Mouse (Mus musculus) ovary, postnatal 14 days (tissue): ENCODE measurements around the gene Gm10309.
"Not testable (repeated sequence)": the region's sequence is repeated elsewhere in the genome, so short reads cannot be mapped to it uniquely, and the experiment has no call there.

Experiments used
- DNase-seq: peaks from one replicate; pipeline ENCODE4 v3.0.0; 2022; ENCODE audit warnings: low spot score

The Gm10309 gene

GRCm38 (mm10) chr17:86509871-86510270 is 4.8 kb upstream of the Gm10309 start:
- no peak for DNase-seq

DNA sequence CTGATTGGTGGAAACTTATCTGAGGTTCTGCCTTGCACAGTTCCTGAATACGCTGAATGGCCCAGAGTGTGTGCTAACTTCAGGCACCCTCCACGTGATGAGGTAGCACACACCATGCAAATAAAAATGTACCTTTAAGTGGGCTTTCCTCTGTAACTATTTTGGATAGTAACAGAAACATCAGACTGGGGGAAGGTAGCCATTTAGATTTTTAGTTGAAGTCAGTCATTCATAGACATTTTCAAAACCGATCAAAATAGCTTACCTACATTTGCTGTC is 3.1 kb upstream of the Gm10309 start:
- DNase-seq, result no peak

- no peak for DNase-seq
Measured at GRCm38 (mm10) chr17:86507342-86508211, 2.5 kb upstream of the Gm10309 start.

DNA sequence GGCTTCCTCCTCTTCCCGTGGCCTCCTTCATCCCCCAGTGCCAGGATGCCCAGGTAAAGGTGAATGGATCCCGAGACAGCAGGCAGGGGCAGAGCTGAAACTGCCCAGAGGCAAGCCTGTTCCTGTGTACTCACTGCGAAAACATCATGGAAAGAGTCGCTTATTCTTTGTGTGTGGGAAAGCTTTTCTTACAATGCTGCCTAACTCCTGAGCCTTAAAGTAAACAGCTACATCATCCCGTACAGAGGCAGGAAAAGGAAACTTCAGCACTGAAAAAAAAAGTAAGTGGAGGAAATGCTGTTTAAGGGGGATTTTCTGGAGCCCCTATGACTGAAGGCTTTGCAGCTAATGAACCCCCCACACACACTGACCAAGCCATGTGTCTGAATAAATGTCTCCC is 1.8 kb upstream of the Gm10309 start:
- DNase-seq, result no peak

- no peak for DNase-seq
Measured at GRCm38 (mm10) chr17:86503208-86503897, 1.7 kb downstream of the Gm10309 start.

- no peak for DNase-seq
Measured at GRCm38 (mm10) chr17:86501393-86501792, 3.6 kb downstream of the Gm10309 start.

DNA sequence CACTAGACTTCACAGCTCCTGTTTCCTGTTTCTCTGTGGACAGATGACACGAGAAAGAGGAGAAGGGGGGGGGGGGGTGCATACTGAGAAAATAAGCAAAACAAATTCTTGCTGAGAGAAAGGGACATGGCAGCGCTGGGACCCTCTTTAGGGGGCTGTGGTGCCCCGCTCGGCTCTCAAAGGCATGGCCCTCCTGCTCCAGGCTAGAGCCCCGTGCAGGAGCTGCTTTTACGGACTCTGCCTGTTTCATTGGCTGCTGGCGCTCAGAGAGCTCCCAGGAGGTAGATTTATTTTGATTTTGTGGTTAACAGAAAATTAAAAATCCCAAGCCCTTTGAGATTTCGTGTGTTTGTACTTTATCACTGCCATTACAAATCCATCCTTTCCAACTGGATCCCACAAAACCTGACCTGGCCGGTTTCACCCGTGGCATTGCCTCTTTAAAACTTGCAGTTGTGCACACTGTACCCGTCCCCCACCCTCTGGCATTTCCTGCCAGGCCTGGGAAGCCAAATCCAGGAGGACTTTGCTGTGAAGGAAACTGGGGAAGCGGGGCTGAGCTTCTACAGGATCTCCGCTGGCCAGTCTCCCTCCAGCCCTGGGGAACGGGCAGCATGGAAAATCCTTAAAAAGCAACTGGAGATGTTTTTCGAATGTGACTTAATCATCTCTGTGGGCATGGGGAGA is 5.5 kb downstream of the Gm10309 start:
- no peak for DNase-seq

DNA sequence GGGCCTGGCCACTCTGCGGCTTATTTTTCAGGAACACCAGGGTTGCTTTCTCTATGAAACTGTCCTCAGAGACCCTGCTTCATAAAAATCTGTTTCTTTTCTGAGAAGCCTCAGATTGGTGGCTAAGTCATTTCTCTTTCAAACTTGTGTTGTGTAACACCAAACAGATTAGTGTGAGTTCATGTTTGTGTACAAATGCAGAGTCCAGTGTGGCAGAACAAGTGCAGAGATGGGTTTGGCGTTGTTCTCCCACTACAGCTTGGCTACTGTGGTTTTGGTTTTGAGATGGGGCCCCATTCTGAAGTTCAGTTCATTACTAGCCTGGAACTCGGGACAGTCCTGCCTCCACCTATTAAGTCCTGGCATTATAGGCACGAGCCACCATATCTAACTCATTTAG is 7.7 kb downstream of the Gm10309 start:
- DNase-seq, result no peak

DNA sequence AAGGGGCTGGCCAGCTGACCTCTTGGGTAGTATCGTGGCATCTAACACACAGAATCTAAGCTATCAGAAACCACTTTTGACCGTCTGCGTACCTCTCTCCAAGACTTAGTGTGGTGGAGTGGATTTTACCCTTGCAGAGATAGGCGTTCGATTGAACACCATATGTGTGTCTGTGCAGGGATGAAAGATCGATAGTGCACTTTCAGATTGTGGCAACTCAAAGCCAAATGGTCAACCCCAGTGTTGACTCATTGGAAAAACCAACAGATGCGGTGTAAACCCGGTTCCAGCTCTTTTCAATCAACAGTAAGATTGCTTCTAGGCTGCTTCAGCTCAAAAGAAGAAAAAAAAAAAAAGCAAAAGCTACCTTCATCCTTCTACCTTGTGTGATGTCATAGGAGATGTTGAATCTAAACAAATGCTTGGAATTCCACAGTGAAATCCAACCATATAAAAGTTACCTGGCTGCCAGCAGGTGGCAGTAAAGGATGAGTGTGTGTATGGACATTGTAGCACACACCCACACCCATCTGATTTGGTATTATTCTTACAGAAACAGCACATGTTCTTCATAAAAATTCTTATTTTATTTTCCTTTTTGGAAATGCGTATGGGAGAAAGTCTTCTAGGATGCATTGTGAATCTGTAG is 8.8 kb downstream of the Gm10309 start:
- peak; percentile 42 for DNase-seq

DNA sequence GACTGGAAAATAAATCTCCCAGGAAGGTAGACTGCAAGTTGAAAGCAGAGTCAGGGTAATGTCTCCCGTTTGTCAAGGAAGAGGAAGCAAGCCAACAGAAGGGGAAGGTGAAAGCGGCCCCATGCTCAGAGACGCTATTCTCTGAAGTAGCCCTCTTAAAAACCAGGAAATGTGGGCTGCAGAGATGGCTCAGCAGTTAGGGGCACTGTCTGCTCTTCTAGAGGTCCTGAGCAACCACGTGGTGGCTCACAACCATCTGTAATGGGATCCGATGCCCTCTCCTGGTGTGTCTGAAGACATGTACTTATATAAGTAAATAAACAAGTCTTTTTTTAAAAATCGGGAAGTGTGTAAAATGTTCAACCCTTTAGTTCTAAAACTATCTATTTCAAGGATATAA is 10.1 kb downstream of the Gm10309 start:
- DNase-seq, result no peak

DNA sequence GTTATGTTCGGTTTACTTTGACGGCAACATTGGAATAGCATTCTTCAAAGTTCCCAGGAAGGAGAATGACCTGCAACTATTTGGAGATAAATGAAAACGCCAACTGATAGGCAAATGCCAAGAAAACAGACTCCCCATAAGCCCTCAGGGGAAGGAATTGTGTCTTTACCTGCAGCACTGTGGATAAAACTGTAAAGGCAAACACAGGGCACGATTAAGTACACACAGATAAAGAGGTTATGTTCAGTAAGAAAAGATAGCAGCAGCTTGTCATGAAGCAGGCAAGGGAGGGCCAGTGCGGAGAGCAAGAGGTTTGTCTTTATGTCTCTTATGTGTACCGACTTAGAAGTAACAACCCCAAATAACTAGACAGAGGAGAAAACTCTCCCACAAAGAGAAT is 10.5 kb downstream of the Gm10309 start:
- DNase-seq, result no peak

- DNase-seq, result no peak
Measured at GRCm38 (mm10) chr17:86493891-86494420, 11.1 kb downstream of the Gm10309 start.

DNA sequence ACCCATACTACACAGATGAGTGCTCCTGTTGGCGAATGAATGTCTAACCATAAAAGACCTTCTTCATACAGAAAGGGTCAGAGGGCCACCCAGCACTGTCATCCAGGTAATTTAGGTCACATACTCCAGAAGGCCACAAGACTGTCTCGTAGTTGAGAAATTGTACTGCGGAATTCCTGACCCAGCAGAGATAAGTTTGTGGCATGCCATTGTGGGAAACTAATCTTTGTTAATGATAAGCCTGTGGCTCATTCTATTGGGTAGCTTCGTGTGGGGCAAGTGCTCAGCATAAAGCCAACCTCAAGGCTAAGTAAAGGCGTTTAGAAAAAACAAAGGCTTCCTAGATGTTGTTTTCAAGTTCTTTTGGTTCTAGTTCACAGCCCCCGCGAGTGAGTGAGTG is 12.7 kb downstream of the Gm10309 start:
- DNase-seq, result no peak

DNA sequence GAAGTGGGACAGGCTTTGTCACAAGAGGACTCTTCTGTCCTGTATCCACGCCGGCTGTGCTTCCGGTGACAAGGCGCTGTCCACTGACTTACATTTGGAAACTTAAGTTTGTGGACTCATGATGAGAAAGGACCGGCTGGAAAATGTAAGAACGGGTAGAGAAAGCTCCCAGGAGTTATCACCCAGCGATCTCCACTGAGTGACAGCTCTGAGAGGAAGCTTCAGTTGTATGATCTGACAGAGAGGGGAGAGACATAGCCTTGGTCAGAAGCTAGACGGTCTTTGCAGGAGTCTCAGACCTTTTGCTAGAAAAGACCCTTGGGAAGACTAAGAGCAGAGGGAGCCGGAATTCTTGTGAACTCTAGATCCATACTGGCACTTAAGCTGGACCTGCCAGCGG is 15.2 kb downstream of the Gm10309 start:
- DNase-seq, result no peak

- no peak for DNase-seq
Measured at GRCm38 (mm10) chr17:86487450-86487849, 17.6 kb downstream of the Gm10309 start.

DNA sequence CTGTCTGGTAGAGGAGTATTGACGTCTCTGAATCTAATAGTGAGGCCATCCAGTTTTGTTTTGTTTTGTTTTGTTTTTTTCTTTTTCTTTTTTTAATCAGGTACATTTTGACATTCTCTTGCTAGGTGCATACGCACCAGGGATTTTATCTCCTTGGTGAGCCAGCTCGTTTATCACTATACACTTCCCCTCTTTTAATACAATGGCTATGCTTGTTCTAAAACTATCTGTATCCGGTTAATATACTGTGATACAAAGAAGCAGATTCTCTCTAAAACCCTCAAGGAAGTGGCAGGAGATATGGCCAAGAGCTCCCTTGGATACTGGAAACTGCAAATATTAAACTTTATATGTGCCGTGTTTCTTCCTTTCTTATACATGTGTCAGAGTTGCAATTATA is 18.4 kb downstream of the Gm10309 start:
- DNase-seq, result no peak

DNA sequence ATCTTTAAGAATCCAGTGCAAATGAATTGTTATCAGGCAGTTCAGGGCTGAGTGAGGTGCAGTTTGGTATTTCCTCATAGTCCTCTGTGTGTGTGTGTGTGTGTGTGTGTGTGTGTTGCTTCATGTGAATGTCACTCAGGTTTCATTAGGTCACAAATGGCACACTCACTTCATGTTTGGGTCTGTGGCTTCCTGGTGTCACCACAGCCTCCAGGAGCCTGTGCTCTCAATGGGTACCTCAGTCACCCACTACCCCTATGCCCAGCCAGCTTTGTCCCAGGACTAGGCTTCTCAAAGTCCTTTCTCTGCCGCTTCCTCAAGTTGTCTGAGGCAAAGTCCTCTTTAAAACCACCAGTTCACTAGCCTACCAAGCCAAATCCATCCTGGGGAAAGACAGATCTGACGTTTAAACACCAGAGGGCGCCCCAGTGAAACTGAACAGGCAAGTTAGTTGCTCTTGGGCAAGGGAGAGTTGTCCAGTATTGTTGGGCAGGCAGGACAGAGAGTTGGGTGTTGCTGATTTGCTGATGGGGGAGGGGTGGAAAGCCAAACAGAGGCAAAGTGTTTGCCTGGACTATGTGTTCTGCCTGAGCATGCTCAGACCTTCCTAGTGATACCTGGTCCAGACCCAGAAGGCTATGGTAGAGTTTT is 20.8 kb downstream of the Gm10309 start:
- peak; percentile 84 for DNase-seq

DNA sequence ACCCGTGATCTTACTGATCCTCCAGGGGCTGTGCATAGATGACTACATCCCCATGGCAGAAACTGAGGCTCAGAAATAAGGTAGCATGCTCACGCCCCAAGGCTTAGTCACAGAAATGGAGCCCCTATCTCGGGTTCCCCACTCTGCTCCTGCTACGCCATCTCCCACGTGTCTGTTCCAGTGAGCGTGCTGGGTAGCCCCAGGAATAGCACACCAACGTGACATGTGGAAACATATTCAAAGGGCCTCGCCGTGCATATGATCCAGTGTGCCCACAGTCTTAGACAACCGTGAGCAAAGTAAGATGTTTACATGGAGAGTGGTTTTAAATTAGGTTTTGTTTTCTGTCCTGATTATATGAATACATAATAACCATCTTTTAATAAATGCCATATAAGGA is 22.4 kb downstream of the Gm10309 start:
- DNase-seq, result no peak

- no peak for DNase-seq
Measured at GRCm38 (mm10) chr17:86479406-86479805, 25.6 kb downstream of the Gm10309 start.

GRCm38 (mm10) chr17:86477401-86477800 is 27.6 kb downstream of the Gm10309 start:
- not testable (repeated sequence) for DNase-seq

DNA sequence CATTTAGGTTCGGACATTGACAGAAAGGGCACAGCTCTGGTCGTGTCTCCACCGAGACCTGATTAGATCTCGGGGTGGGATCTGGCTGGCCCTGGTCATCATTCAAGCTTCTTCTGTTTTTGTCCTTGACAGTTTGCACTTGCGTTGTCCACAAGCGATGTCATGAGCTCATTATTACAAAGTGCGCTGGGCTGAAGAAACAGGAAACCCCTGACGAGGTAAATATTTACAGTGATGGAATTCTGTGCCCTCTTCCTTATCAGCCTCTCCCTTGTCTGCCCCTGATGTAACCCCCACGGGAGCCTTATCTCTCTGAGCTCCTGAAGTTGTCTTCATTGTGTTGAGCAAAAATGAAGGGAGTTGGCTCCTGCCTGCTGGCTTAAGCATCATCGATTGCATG is 28.4 kb downstream of the Gm10309 start:
- DNase-seq, result no peak

GRCm38 (mm10) chr17:86471684-86472083 is 33.3 kb downstream of the Gm10309 start:
- DNase-seq, result peak; percentile 52
